ENCODE assay signal across 8 mouse cellular contexts in the genomic region with DNA sequence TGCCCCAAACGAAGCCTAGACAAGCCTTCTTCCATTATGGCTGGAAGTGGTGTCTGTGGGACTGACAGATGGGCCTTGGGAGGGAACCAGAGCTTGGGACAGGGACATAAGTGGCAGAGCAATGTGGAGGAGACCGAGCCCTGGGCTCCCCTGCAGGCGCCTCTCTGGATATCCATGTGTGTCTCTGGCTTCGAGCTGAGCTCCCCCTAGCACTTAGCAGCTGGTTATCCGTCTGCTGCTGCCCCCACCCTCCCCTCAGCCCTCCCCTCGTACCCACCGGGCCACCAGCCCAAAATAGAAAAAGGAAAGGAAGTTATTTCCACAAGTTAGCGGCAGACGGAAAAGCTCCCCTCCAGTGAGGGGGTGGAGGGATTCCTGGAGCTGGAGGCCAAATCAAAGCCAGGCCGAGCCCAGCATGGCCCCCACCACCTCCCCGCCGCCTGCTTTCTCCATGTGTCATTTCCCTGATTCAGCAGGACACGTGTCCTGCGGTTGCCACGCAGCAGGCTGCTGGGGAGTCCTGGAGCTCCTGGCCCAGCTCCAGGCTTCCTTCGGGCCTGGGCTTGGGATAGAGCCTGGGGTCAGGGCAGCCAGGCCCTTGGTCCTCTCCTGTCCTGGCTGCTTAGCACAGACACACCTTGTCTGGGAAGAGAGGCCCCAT. TPM values are rescaled to one million over a fixed set of nuclear protein-coding genes. Genes with fewer than 3 reads are reported as not detected.
A peak's percentile ranks its signal among the peaks of the same experiment; 100 is the strongest.
DNase-seq lines count a peak whose midpoint lies in the region; ATAC-seq and TF ChIP-seq lines count a peak whose summit lies in the region.

No protein-coding gene starts in this region.

- peaks cover 7 to 53% of the 10 kb centered on the region in 2 experiments; a peak in 3 of 4 replicates for H3K4me1 ChIP-seq in ES-E14 (ENCODE audit: control insufficient read depth in 2 of 2, insufficient read depth in 2 of 2, low read length in 2 of 2, poor library complexity in 1 of 2)
- peaks cover 20% of the 10 kb centered on the region for H3K4me1 ChIP-seq in forebrain, embryonic 16.5 days (replicated peaks; ENCODE audit: control insufficient read depth, insufficient read depth, low read length)
- H3K4me1 ChIP-seq in lung, postnatal 0 days (ENCODE audit: insufficient read depth, low read depth, low read length), result peaks cover 8% of the 10 kb centered on the region; the same call in 1 of the 2 replicates

- H3K4me2 ChIP-seq in forebrain, embryonic 16.5 days (ENCODE audit: low read length), result no peak overlapping the region; the same call in 1 of the 2 replicates
- peak overlapping the region; percentile 22; the same call in 1 of the 2 replicates for H3K4me2 ChIP-seq in lung, postnatal 0 days (replicated peaks; ENCODE audit: low read depth, low read length)

- in situ Hi-C loops in ES-E14 (cut with MboI; ENCODE audit: low sequenced_read_pairs in 2 of 2, unreplicated experiment in 2 of 2), result no loop called here

- 0 out of 2 replicates have a peak overlapping the region, but pooled peaks have one; percentile 28 for H3K27ac ChIP-seq in ES-E14 (ENCODE audit: insufficient read depth, low read depth, low read length, poor library complexity, severe bottlenecking)
- peak overlapping the region; percentile 49 for H3K27ac ChIP-seq in forebrain, embryonic 16.5 days (ENCODE audit: low read length)
- H3K27ac ChIP-seq in lung, postnatal 0 days (ENCODE audit: low read length), result peak overlapping the region; percentile 64

- H3K36me3 ChIP-seq in ES-E14 (ENCODE audit: control insufficient read depth, insufficient read depth, low read length, poor library complexity, severe bottlenecking), result peaks cover 5% of the 10 kb centered on the region; the same call in 1 of the 2 replicates
- peaks cover 14% of the 10 kb centered on the region for H3K36me3 ChIP-seq in forebrain, embryonic 16.5 days (ENCODE audit: control insufficient read depth, insufficient read depth)
- H3K36me3 ChIP-seq in lung, postnatal 0 days (ENCODE audit: insufficient read depth, low read length), result no peaks in the 10 kb centered on the region

- H3K9ac ChIP-seq in ES-E14 (ENCODE audit: insufficient read depth, low read depth, low read length, poor library complexity, severe bottlenecking), result peak overlapping the region; percentile 30; the same call in 1 of the 2 replicates
- H3K9ac ChIP-seq in forebrain, embryonic 16.5 days (replicated peaks; ENCODE audit: low read depth, low read length), result 0 out of 2 replicates have a peak overlapping the region, but pooled peaks have one; percentile 5
- no peak overlapping the region for H3K9ac ChIP-seq in lung, postnatal 0 days (replicated peaks; ENCODE audit: low read depth)

- TF ChIP-seq CTCF in lung, postnatal 0 days (IDR thresholded peaks at IDR 0.05), result no peak; the same call in 1 of the 2 replicates

- 4% methylated on average over 16 of the region's 16 CpGs for WGBS in forebrain, embryonic 16.5 days
- WGBS in lung, postnatal 0 days, result 7% methylated on average over 13 of the region's 16 CpGs

- H3K4me3 ChIP-seq in ES-E14 (ENCODE audit: insufficient read depth in 1 of 2, low read depth in 1 of 2, low read length in 2 of 2, poor library complexity in 1 of 2, severe bottlenecking in 1 of 2), result no peak overlapping the region; a peak in 1 of 4 replicates
- no peak overlapping the region for H3K4me3 ChIP-seq in forebrain, embryonic 16.5 days (replicated peaks; ENCODE audit: low read length)
- H3K4me3 ChIP-seq in lung, postnatal 0 days (ENCODE audit: low read depth, low read length), result no peak overlapping the region

- intact Hi-C loops in heart, postnatal 25 days (cut with DNase I), result no loop called here

- peak; percentile 42; the same call in 1 of the 2 replicates for TF ChIP-seq EP300 in lung, postnatal 0 days (IDR thresholded peaks at IDR 0.05)

- H3K27me3 ChIP-seq in forebrain, embryonic 16.5 days (replicated peaks; ENCODE audit: control insufficient read depth, insufficient read depth, low read length), result no peaks in the 10 kb centered on the region
- no peaks in the 10 kb centered on the region for H3K27me3 ChIP-seq in lung, postnatal 0 days (replicated peaks; ENCODE audit: insufficient read depth, low read length)

- peak; percentile 92 for ATAC-seq in forebrain, embryonic 16.5 days
- peak; percentile 91 for ATAC-seq in lung, postnatal 0 days

- no peak for DNase-seq in ES-E14 (ENCODE audit: low read depth, low spot score)
- peak; percentile 72 for DNase-seq in brain, adult 2 months (ENCODE audit: low read depth, low spot score)
- peak; percentile 86 for DNase-seq in heart, postnatal 25 days (ENCODE audit: low spot score)
- peak; percentile 89 to 91 for DNase-seq in kidney, postnatal 36 days
- DNase-seq in lung, postnatal 0 days (ENCODE audit: low spot score), result peak; percentile 92
- peak; percentile 50 for DNase-seq in right cerebral cortex, postnatal 14 days
- no peak for DNase-seq in spleen, postnatal 4 days (ENCODE audit: low spot score in 2 of 2)

- H3K9me3 ChIP-seq in ES-E14 (ENCODE audit: control insufficient read depth, insufficient read depth, low read depth, low read length), result no peaks in the 10 kb centered on the region
- H3K9me3 ChIP-seq in forebrain, embryonic 16.5 days (ENCODE audit: control insufficient read depth, low read length), result no peaks in the 10 kb centered on the region
- no peaks in the 10 kb centered on the region for H3K9me3 ChIP-seq in lung, postnatal 0 days (ENCODE audit: low read length)

TF ChIP-seq in ES-E14, 5 proteins besides CTCF, POLR2A, EP300 and RAD21:
- TF ChIP-seq CHD2 (IDR thresholded peaks at IDR 0.05; ENCODE audit: low read depth, low read length) (no peak), MAFK (IDR thresholded peaks at IDR 0.05; ENCODE audit: insufficient read depth, low read depth, low read length) (peak; percentile 62; the same call in 1 of the 2 replicates)

RNA-seq across cellular contexts. Expression of gene Mrps23, which starts 23.1 kb away (rescaled TPM):
- total RNA-seq in ES-E14 (2012; rRNA removed), result 94.7 and 139 TPM in 2 replicates
- polyA plus RNA-seq in forebrain, embryonic 16.5 days (2015; fragmentation: Nextera tagmentation; extraction: Ambion mirVana), result 64.9 and 68.8 TPM in 2 replicates
- 100 to 1,000 TPM; 301 to 306 TPM for total RNA-seq in heart, postnatal 25 days (2021)
- polyA plus RNA-seq in lung, postnatal 0 days (2015; fragmentation: Nextera tagmentation; extraction: Ambion mirVana), result 46.5 TPM in 2 replicates

Comparison
In these comparisons a context has a peak if more than half of its experiments do, and no peak if none do; other contexts are left out.
1. DNase-seq: peak in brain, adult 2 months (single experiment), heart, postnatal 25 days (single experiment), kidney, postnatal 36 days (2 of 2), lung, postnatal 0 days (single experiment) and right cerebral cortex, postnatal 14 days (single experiment); none in ES-E14 (single experiment) and spleen, postnatal 4 days (0 of 2).
2. Peak in every context shown above with its lines, with median percentiles within 50 percentile points of each other: H3K27ac ChIP-seq.